Mouse (Mus musculus): Measurements from ENCODE around the gene Gm49340. TPM values are rescaled to one million over a fixed set of nuclear protein-coding genes. Genes with fewer than 3 reads are reported as not detected.
A peak's percentile ranks its signal among the peaks of the same experiment; 100 is the strongest.
"Not testable (repeated sequence)": the region's sequence is repeated elsewhere in the genome, so short reads cannot be mapped to it uniquely, and the experiment has no call there.

Gene Gm49340
- not detected for total RNA-seq (2021)
- long read RNA-seq, experiment 1, result 0 reads
- long read RNA-seq, experiment 2, result 0 reads

- intact Hi-C loops (cut with DNase I), result no loop called here
- no peak for DNase-seq
Observed at GRCm38 (mm10) chr11:73329442-73329841, at the start of gene Gm49340, which contains the start of the genes Aspa and Spata22. Gm49340 (plus strand) TSS chr11:73329741. Aspa (minus strand) TSS chr11:73329596. Spata22 (plus strand) TSS chr11:73329741.

- no peak for DNase-seq
- intact Hi-C loops (cut with DNase I), result no loop called here
Observed at GRCm38 (mm10) chr11:73280710-73281109, 48.8 kb upstream of the Gm49340 start.

- DNase-seq, result peak; percentile 11 to 38
- intact Hi-C loops (cut with DNase I), result no loop called here
Observed at GRCm38 (mm10) chr11:73281528-73282027, 48.0 kb upstream of the Gm49340 start.

DNA sequence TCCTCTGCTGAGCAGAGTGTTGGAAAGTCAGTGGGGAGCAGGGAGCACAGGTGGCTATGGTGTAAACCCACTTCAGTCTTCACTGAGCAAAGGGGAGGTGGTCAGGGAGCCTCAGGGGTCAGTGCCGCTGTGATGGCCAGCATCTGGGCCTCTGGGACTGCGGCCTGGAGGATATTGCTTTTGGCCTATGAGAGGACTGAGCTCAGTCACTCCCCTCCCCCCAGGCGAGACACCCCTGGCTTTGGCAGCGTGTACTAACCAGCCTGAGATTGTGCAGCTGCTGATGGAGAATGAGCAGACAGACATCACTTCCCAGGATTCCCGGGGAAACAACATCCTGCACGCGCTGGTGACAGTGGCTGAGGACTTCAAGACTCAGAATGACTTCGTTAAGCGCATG is 46.2 kb upstream of the Gm49340 start:
- no peak for DNase-seq
- intact Hi-C loops (cut with DNase I), result no loop called here

DNA sequence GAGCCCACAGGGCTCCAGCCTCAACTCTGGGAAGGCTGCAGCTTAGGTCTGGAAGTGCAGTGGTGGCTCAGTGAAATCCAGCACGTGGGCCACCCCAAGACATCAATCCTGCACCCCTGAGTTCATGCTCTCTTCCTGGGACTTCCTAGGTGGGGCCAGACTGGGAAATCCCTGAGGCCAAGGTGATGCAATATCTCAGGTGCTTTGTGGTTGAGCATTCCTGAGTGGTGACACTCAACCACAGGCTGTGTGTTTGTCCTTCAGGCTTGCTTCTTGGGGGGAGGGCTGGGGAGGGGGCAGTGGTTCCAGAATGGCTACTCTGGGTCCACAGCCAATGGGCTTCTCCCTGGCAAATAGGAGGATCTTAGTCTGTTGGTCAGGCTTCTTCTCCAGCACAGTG is 45.6 kb upstream of the Gm49340 start:
- no peak for DNase-seq
- intact Hi-C loops (cut with DNase I), result no loop called here

DNA sequence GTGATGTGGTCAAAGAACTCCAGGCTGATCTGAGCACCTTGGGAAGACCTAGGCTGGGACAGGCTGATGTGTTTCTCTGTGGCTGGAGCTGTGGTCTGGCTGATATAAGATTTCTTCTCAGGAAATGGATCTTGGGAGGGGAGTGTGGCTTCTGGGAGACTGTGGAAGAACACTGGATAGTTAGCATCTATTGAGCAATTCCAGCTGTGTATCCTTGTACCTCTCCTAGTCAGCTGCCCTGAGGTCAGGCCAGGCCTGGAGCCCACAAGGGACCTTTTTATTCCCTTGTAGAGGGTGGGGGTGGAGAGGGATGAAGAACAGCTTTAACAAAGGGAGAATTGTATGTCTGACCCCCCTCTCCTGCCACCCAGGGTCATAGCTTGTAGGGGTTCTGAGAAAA is 45.2 kb upstream of the Gm49340 start:
- no peak for DNase-seq
- intact Hi-C loops (cut with DNase I), result no loop called here

GRCm38 (mm10) chr11:73289621-73290020 is 39.9 kb upstream of the Gm49340 start:
- DNase-seq, result no peak
- intact Hi-C loops (cut with DNase I), result no loop called here

DNA sequence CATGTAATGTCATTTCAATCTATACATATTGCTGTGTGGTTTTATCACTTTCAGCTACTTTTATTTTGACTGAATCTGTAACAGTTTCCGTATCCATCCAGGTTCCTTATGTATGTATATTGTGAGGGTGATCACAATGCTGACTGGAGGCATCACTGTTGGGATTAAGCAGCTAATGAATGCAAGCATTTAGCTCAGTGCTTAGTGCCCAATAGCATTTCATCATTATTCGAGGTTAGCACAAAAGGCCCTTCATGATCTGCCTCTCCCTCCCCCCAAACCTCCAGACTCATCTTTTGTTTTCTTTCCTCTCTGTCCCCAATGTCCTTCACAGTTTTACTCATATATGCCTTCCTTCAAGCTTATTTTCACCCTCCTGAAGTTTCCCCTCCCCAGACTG is 26.4 kb upstream of the Gm49340 start:
- intact Hi-C loops (cut with DNase I), result no loop called here
- no peak for DNase-seq

GRCm38 (mm10) chr11:73315961-73316360 is 13.6 kb upstream of the Gm49340 start:
- intact Hi-C loops (cut with DNase I), result no loop called here
- no peak for DNase-seq

GRCm38 (mm10) chr11:73318581-73318980 is 11.0 kb upstream of the Gm49340 start:
- intact Hi-C loops (cut with DNase I); DNase-seq: not testable (repeated sequence)

- intact Hi-C loops (cut with DNase I); DNase-seq: not testable (repeated sequence)
Observed at GRCm38 (mm10) chr11:73321064-73321463, 8.5 kb upstream of the Gm49340 start.

- intact Hi-C loops (cut with DNase I), result no loop called here
- no peak for DNase-seq
Observed at GRCm38 (mm10) chr11:73323906-73324830, 5.4 kb upstream of the Gm49340 start.

GRCm38 (mm10) chr11:73326485-73326886 is 3.1 kb upstream of the Gm49340 start:
- intact Hi-C loops (cut with DNase I), result no loop called here
- DNase-seq, result no peak

GRCm38 (mm10) chr11:73327361-73327760 is 2.2 kb upstream of the Gm49340 start:
- no peak for DNase-seq
- intact Hi-C loops (cut with DNase I), result no loop called here

GRCm38 (mm10) chr11:73333357-73333756 is 3.8 kb downstream of the Gm49340 start:
- no peak for DNase-seq
- intact Hi-C loops (cut with DNase I), result no loop called here

DNA sequence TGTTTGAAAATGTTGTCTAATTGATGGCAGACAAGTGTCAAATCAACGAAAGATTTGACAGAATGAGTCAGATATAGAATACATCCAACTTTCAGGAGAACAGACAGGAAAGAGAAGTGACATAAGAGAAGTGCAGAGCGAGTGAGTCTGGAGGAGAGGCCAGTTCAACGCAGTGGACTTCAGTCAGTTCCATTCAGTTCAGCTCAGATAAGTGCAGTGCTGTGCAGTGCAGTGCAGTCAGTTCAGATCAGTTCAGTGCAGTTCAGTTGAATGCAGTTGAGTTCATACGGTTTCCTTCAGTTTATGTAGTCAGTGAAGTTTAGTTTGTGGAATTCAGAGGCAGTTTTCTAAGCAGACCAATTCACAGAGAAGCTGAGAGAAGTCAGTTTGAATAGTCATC is 7.4 kb downstream of the Gm49340 start:
- DNase-seq, result no peak
- intact Hi-C loops (cut with DNase I), result no loop called here

DNA sequence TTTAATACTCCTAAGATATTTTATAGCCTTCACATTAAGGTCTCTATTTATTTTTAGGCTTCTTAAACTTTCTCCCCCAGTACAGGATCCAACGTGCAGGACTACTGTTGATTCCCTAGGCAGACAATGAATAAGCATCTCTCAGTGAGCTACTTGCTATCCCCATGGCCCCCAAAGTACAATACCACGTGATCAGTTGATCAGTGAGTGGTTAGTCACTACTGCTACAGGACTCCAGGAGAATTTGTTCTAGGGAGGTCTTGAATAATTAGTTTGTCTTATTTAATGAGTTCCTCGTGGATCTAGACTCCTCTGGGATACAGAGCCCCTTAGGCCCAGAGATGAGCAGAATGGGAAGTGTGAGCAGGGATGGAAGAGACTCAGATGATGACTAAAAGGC is 20.9 kb downstream of the Gm49340 start, which contains the start of gene Olfr20:
Olfr20 (plus strand) TSS at position 301 of the 400 bp plus-strand sequence.
- intact Hi-C loops (cut with DNase I), result no loop called here
- no peak for DNase-seq

DNA sequence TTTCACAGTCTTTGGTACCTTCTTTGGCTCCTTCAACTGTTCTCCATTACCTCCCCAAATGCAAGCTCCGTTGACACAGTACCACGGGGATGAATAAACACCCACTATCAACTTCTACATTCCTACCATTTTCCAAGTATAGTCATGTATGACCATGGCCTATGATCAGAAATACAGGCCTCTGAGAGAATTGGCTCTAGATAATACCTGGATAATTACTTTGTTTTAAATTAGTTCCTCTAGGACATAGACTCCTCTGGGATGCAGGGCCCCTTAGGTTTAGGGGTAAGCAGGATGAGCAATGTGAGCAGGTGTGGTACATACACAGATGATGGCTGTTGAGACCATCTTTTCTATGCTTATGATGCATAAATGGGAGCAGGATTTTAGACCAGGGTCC is 41.4 kb downstream of the Gm49340 start, which contains the start of gene Olfr376:
Olfr376 (plus strand) TSS at position 301 of the 400 bp plus-strand sequence.
- intact Hi-C loops (cut with DNase I), result no loop called here
- no peak for DNase-seq

DNA sequence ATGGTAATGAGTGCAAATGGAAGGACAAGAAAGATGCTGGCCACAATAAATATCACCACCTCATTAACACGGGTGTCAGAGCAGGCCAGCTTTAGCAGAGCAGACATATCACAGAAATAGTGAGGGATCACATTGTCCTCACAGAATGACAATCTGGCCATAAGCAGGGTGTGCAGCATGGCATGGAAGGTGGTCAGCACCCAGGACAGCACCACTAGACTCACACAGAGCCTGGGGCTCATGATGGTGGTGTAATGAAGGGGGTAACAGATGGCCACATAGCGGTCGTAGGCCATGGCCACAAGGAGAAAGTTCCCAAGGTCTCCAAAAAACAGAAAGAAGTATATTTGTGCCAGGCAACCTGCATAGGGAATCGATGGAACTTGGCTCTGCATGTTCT is 65.8 kb downstream of the Gm49340 start:
- intact Hi-C loops (cut with DNase I), result no loop called here
- no peak for DNase-seq

DNA sequence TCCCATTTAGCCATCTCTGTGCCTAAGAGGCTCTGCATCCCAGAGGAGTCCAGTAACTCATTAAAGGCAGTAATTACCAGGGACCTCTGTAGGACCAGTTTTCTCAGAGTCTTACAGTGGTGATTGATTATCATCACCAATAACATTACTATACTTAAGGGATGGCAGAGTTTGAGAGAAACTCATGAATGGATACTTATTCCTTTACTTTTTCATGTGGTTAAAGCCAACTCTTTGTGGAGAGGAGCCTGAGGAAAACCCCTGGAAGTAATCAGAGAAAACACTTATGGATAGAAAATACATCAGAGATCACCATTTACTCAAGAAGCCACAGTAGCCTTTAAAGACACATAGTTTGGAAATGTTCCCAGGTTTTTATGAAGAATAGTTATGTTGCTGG is 70.0 kb downstream of the Gm49340 start, which contains the start of gene Olfr1:
Olfr1 (minus strand) TSS at position 101 of the 400 bp plus-strand sequence.
- intact Hi-C loops (cut with DNase I), result no loop called here
- DNase-seq, result no peak

Measured in gastrocnemius, postnatal 36 days (tissue).